10 mouse cellular contexts compared by ENCODE assay signal in the genomic region with DNA sequence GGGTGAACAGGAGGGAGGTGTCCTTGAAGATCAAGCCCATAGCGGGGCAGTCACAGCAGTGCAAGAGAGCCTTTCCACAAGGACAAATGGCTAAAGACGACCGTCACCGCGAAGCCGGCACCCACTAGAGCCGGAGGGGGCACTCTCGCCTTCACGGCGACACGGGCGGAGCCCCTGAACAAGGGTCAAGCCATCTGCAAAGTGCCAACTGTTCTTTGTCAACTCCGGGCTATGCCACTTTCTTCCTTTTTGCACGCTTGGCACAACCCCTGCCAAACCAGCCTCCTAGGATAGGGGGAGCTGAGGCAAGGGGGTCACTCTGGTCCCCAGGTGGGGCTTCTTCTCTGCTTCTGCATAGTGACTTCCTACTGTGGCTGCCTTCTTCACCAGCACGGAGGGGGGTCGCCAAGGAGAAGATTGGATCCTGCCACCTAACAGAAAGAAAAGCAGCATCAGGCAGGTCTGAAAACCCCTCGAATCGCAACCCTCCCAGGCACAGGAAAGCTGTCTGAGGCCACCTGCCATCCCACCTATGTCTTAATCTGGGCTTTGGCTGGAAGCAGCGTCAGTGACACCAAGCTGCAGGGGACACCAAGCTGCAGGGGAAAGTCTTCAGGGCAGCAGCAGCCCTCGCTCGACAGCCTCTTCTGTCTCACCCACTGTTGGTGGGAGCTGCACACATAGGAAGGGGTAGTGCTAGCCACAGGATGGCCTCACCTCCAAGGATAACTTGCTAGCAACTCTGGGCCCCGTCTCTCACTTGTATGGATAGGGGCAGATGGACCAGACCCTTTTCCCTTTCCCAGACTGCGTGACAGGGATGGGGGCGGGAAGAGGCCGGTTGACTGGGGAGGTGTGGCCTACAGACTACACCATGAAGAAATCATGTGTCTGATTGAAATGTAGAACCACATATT. TPM values are rescaled to one million over a fixed set of nuclear protein-coding genes. Genes with fewer than 3 reads are reported as not detected.
DNase-seq lines count a peak whose midpoint lies in the region; ATAC-seq lines count a peak whose summit lies in the region.
"Had no signal": no experiment of that assay in that cellular context is flagged by ENCODE, and none has a peak within 500 bp of the region (broad histone marks: within the 10 kb centered on the region; RNA-seq: fewer than 3 reads in every experiment).

No protein-coding gene starts in this region.

- no peak overlapping the region for H3K9ac ChIP-seq in hindbrain, embryonic 14.5 days

- no peaks in the 10 kb centered on the region for H3K27me3 ChIP-seq in hindbrain, embryonic 14.5 days (ENCODE audit: control insufficient read depth, insufficient read depth, low read length)
- H3K27me3 ChIP-seq: Patski had no signal

- H3K9me3 ChIP-seq in hindbrain, embryonic 14.5 days (ENCODE audit: control insufficient read depth, low read length) = no peaks in the 10 kb centered on the region

- peaks cover 70% of the 10 kb centered on the region for H3K79me2 ChIP-seq in macrophage (ENCODE audit: inconsistent target)

- H3K4me1 ChIP-seq in hindbrain, embryonic 14.5 days (replicated peaks; ENCODE audit: control insufficient read depth, insufficient read depth, low read length) = peaks cover 25% of the 10 kb centered on the region

- H3K36me3 ChIP-seq in hindbrain, embryonic 14.5 days (replicated peaks; ENCODE audit: control insufficient read depth, insufficient read depth) = peaks cover 67% of the 10 kb centered on the region
- H3K36me3 ChIP-seq in macrophage (ENCODE audit: inconsistent target) = peaks cover 60% of the 10 kb centered on the region

- ATAC-seq in hindbrain, embryonic 14.5 days (ENCODE audit: low FRiP score) = no peak
- ATAC-seq: Patski had no signal

- no peak overlapping the region for H3K4me2 ChIP-seq in hindbrain, embryonic 14.5 days (replicated peaks)

- 93% methylated on average over 25 of the region's 25 CpGs for WGBS in hindbrain, embryonic 14.5 days
- 97% methylated on average over 23 of the region's 25 CpGs for WGBS in macrophage (ENCODE audit: missing documents)

- 0 out of 2 replicates have a peak overlapping the region, but pooled peaks have one; percentile 4 for H3K27ac ChIP-seq in hindbrain, embryonic 14.5 days
- peak overlapping the region; percentile 59 for H3K27ac ChIP-seq in macrophage

- H3K4me3 ChIP-seq in hindbrain, embryonic 14.5 days (replicated peaks; ENCODE audit: low read length) = no peak overlapping the region
- H3K4me3 ChIP-seq in macrophage (ENCODE audit: inconsistent target) = no peak overlapping the region

- DNase-seq in cerebellum, adult 11-12 months = peak; percentile 74
- DNase-seq in cerebellum, postnatal 36 days = no peak
- peak; percentile 45 for DNase-seq in kidney, adult 9 months
- DNase-seq in kidney, postnatal 36 days = no peak
- DNase-seq in hindbrain, embryonic 14.5 days (ENCODE audit: low spot score) = no peak
- no peak for DNase-seq in thymus, postnatal 14 days
- no peak for DNase-seq in right cerebral cortex, postnatal 4 days
- DNase-seq: kidney, postnatal 4 days had no signal

RNA-seq across cellular contexts. Expression of a gene that starts 1.1 kb away (rescaled TPM):
- polyA plus RNA-seq in hindbrain, embryonic 14.5 days (2014; fragmentation: Nextera tagmentation; extraction: Ambion mirVana) = 173 and 181 TPM in 2 replicates
- total RNA-seq in macrophage (2018; cell fraction: chromatin; rRNA removed) = 100 to 1,000 TPM; 136 to 537 (median 250) TPM
- total RNA-seq in macrophage (2018; cell fraction: cytosol; rRNA removed) = 10 to 100 TPM; 15.5 to 47.5 (median 25.2) TPM
- total RNA-seq in macrophage (2018; cell fraction: nucleus; rRNA removed) = 100 to 1,000 TPM in 23 of 26 experiments, 10 to 100 TPM in 3; 67.5 to 355 (median 144) TPM
- 23.8 to 69.4 TPM (median 36.2 TPM) in 3 replicates for polyA plus RNA-seq in macrophage (2018)

RNA-seq across cellular contexts. Expression of a gene that starts 6.2 kb away (rescaled TPM):
- 35.5 and 37.0 TPM in 2 replicates for polyA plus RNA-seq in hindbrain, embryonic 14.5 days (2014; fragmentation: Nextera tagmentation; extraction: Ambion mirVana)
- total RNA-seq in macrophage (2018; cell fraction: chromatin; rRNA removed) = 100 to 1,000 TPM; 131 to 498 (median 330) TPM
- 10 to 100 TPM; 27.1 to 83.0 (median 62.4) TPM for total RNA-seq in macrophage (2018; cell fraction: cytosol; rRNA removed)
- total RNA-seq in macrophage (2018; cell fraction: nucleus; rRNA removed) = 100 to 1,000 TPM in 25 of 26 experiments, 10 to 100 TPM in 1; 90.8 to 277 (median 168) TPM
- 37.3 to 77.5 TPM (median 50.4 TPM) in 3 replicates for polyA plus RNA-seq in macrophage (2018)

RNA-seq across cellular contexts. Expression of a gene that starts 10.6 kb away (rescaled TPM):
- 0.83 and 1.5 TPM in 2 replicates for polyA plus RNA-seq in hindbrain, embryonic 14.5 days (2014; fragmentation: Nextera tagmentation; extraction: Ambion mirVana)
- 1 to 10 TPM in 2 of 26 experiments, not detected in 24; 2.0 to 2.4 TPM for total RNA-seq in macrophage (2018; cell fraction: chromatin; rRNA removed)
- total RNA-seq in macrophage (2018; cell fraction: cytosol; rRNA removed) = not detected
- total RNA-seq in macrophage (2018; cell fraction: nucleus; rRNA removed) = not detected
- polyA plus RNA-seq in macrophage (2018) = not detected in 3 replicates

RNA-seq across cellular contexts. Expression of a gene that starts 14.5 kb away (rescaled TPM):
- polyA plus RNA-seq in hindbrain, embryonic 14.5 days (2014; fragmentation: Nextera tagmentation; extraction: Ambion mirVana) = 35.4 and 37.8 TPM in 2 replicates
- total RNA-seq in macrophage (2018; cell fraction: chromatin; rRNA removed) = 100 to 1,000 TPM; 127 to 265 (median 218) TPM
- 10 to 100 TPM; 29.7 to 53.1 (median 42.5) TPM for total RNA-seq in macrophage (2018; cell fraction: cytosol; rRNA removed)
- 100 to 1,000 TPM; 103 to 262 (median 141) TPM for total RNA-seq in macrophage (2018; cell fraction: nucleus; rRNA removed)
- 18.1 to 68.2 TPM (median 39.6 TPM) in 3 replicates for polyA plus RNA-seq in macrophage (2018)

RNA-seq across cellular contexts. Expression of a gene that starts 20.7 kb away (rescaled TPM):
- 227 and 229 TPM in 2 replicates for polyA plus RNA-seq in hindbrain, embryonic 14.5 days (2014; fragmentation: Nextera tagmentation; extraction: Ambion mirVana)
- 10 to 100 TPM in 25 of 26 experiments, 1 to 10 TPM in 1; 9.6 to 58.0 (median 26.1) TPM for total RNA-seq in macrophage (2018; cell fraction: chromatin; rRNA removed)
- 10 to 100 TPM; 51.9 to 93.5 (median 62.1) TPM for total RNA-seq in macrophage (2018; cell fraction: cytosol; rRNA removed)
- total RNA-seq in macrophage (2018; cell fraction: nucleus; rRNA removed) = 10 to 100 TPM; 17.5 to 48.1 (median 26.5) TPM
- polyA plus RNA-seq in macrophage (2018) = 40.4 to 78.6 TPM (median 76.2 TPM) in 3 replicates

Comparison
In these comparisons a context has a peak if more than half of its experiments do, and no peak if none do; other contexts are left out.
1. DNase-seq: peak in cerebellum, adult 11-12 months (single experiment) and kidney, adult 9 months (single experiment); none in cerebellum, postnatal 36 days (0 of 2), kidney, postnatal 36 days (0 of 2), hindbrain, embryonic 14.5 days (single experiment), thymus, postnatal 14 days (single experiment) and right cerebral cortex, postnatal 4 days (single experiment).